Mouse (Mus musculus) heart, postnatal 0 days (tissue): ENCODE data around the gene St8sia1.

ENCODE experiments used
- CTCF ChIP-seq: IDR thresholded peaks from 2 replicates; pipeline ENCODE4 v1.5.1; 2016; ENCODE audit warnings: antibody characterized with exemption, control low read depth, low read depth
- EP300 ChIP-seq: IDR thresholded peaks from 2 replicates; pipeline ENCODE4 v1.6.1; 2016; ENCODE audit warnings: antibody characterized with exemption, low read depth

GRCm38 (mm10) chr6:142941596-142942381 is 22.5 kb downstream of the St8sia1 start:
- no peak for TF ChIP-seq CTCF
- no peak for TF ChIP-seq EP300
